Mouse (Mus musculus) thymus, adult 2 months (tissue): ENCODE measurements around the gene Fhdc1. TPM values are rescaled to one million over a fixed set of nuclear protein-coding genes. Genes with fewer than 3 reads are reported as not detected.

Experiments used
- DNase-seq: peaks from one replicate; pipeline ENCODE4 v3.0.0; 2021
- H3K27ac ChIP-seq: fragments of 200-500 bp; 2 replicates; pipeline ENCODE4 v1.5.1; 2012; ENCODE audit warnings: low read length, control low read depth; ENCODE audit not compliant: control insufficient read depth, insufficient read depth
- H3K27me3 ChIP-seq: fragments of 200-500 bp; 2 replicates; pipeline ENCODE4 v1.6.1; 2012; ENCODE audit warnings: mild to moderate bottlenecking, low read length, moderate library complexity, mixed read lengths; ENCODE audit not compliant: control insufficient read depth, insufficient read depth
- H3K36me3 ChIP-seq: fragments of 200-500 bp; 2 replicates; pipeline ENCODE4 v1.6.1; 2012; ENCODE audit warnings: mild to moderate bottlenecking, low read length, moderate library complexity; ENCODE audit not compliant: control insufficient read depth, insufficient read depth
- H3K4me1 ChIP-seq: fragments of 200-500 bp; replicated peaks from 2 replicates; pipeline ENCODE4 v1.6.1; 2012; ENCODE audit warnings: low read length; ENCODE audit not compliant: control insufficient read depth, insufficient read depth
- H3K4me3 ChIP-seq: fragments of 200-500 bp; 2 replicates; pipeline ENCODE4 v1.5.1; 2012; ENCODE audit warnings: mild to moderate bottlenecking, low read length, control low read depth, moderate library complexity; ENCODE audit not compliant: control insufficient read depth, insufficient read depth
- CTCF ChIP-seq: fragments of 200-500 bp; IDR thresholded peaks from 2 replicates; pipeline ENCODE4 v1.5.1; 2012; ENCODE audit warnings: mild to moderate bottlenecking, control low read depth, low read length, moderate library complexity, borderline replicate concordance; ENCODE audit not compliant: control insufficient read depth, poor library complexity, insufficient read depth; ENCODE audit errors: extremely low read depth
- POLR2A ChIP-seq: fragments of 200-500 bp; IDR thresholded peaks from 2 replicates; pipeline ENCODE4 v1.6.1; 2012; ENCODE audit warnings: mild to moderate bottlenecking, low read length, control low read depth, moderate library complexity; ENCODE audit not compliant: control insufficient read depth, poor library complexity, insufficient read depth; ENCODE audit errors: extremely low read depth
- WGBS: fragments of 180-500 bp; shearing (Covaris S2); methylation state at CpG from one replicate; pipeline ENCODE4 v1.1.7; 2018; 5-methylcytosine and 5-hydroxymethylcytosine counted together
- polyA plus RNA-seq: library from polyadenylated mRNA; depleted of rRNA; stranded (reverse); fragments of >200 nt; gene quantifications from 2 replicates; pipeline ENCODE4 v1.2.3, GENCODE M21; 2012

Gene Fhdc1
- polyA plus RNA-seq, 1 experiment = 0.49 TPM

DNA sequence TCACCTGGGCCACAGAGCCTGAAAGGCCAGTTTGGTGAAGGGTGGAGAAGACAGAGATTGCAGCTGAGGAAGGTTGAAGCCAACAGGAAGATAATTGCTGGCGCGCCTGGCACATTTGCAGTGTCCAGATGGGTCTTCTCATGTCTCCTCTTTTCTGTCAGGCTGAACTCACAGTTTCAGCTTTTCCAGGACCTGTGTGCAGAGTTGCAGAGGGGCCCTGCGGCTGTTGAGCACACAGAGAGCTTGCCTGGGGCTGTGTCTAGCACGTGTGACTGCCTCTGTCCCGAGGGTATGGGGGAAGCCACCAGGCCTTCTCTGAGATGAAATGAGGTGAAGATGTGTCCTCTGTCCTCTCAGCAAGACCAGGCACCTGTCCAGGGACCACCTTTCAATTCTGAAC, 49.0 kb downstream of the Fhdc1 start:
- no peak overlapping the region for H3K27ac ChIP-seq
- no peaks in the 10 kb centered on the region for H3K27me3 ChIP-seq
- H3K4me3 ChIP-seq = no peak overlapping the region
- 92% methylated on average over 5 of the region's 5 CpGs for WGBS
- H3K36me3 ChIP-seq = no peaks in the 10 kb centered on the region
- no peak for DNase-seq
- TF ChIP-seq POLR2A = no peak
- TF ChIP-seq CTCF = no peak
- H3K4me1 ChIP-seq = no peaks in the 10 kb centered on the region

DNA sequence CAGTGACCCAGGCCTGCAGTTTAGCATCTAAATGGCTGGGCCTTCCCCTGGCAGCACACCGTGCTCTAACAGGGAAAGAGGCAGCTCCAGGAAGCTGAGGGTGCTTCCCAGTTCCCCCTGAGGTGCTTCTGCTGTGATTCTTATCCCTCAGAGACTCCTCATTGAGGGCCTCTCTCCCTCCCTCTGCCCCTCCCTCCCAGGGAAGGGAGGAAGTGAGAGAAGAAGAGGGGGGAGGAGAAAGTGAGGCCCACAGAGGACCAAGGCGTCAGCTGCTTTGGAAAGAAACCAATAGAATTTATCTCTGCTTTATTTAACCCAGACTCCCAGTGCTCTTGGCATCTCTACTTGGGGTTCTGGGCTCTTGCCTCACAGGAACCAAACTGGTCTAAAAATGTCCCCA, 50.1 kb downstream of the Fhdc1 start:
- Histone ChIP-seq H3K4me3 (no peak overlapping the region), H3K36me3 (no peaks in the 10 kb centered on the region), H3K4me1 (no peaks in the 10 kb centered on the region), H3K27me3 (no peaks in the 10 kb centered on the region), H3K27ac (no peak overlapping the region)
- WGBS = 63% methylated on average over 2 of the region's 2 CpGs
- no peak for DNase-seq
- TF ChIP-seq POLR2A (no peak), CTCF (no peak)

DNA sequence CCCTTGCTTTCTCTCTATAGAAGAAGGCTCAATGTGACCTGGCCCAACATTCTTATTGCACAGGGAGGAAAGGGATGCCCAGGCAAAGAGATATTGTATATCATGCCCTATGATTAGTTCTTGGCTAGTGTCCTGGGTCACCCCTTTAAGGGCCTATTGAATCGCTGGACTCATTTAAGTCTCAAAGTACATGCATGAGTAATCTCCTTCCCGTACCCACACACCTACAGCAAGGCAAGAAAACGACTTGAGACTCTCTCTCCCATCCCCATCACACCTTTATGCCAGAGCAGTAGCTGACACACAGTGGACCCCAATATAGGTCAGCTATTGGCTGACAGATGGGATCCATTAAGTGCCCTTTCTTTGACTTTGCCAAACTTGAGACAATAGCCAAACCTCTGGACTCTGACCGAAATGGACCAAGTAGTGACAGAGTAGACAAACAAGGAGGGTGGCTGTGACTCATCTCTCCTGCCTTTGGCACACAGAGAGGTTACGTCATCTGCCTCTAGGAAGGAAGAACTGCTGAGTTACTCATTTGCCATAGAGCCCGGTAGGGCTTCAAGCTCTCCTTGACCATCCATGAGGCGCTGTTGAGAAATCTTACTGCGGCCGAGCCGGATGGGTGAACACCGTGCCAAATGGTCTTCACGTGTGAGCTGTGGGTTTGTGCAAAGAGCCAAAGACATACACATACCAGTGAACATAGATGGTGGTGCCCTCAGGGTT, 51.1 kb downstream of the Fhdc1 start:
- WGBS = 95% methylated on average over 12 of the region's 12 CpGs
- Histone ChIP-seq H3K27me3 (no peaks in the 10 kb centered on the region), H3K4me1 (no peaks in the 10 kb centered on the region), H3K27ac (no peak overlapping the region), H3K4me3 (no peak overlapping the region), H3K36me3 (no peaks in the 10 kb centered on the region)
- TF ChIP-seq POLR2A = no peak
- no peak for TF ChIP-seq CTCF
- DNase-seq = no peak

DNA sequence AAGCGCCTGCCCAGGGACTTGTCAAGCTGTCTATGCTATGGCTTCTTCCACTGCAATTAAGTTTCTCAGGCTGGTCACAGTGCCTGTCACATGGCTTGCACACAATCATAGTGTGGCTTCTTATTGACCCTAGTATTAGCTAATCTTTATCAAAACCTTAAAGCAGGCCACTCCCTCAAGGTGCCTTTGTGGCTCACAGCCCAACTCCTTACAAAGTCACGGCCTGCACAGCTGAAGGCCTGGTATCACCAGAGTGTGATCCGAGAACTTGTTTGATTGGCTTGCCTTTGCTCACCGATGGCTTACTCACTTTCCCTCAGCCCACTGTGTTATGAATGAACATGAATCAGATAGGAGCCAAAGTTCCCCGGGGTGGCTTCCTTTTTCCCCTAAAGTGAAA, 52.5 kb downstream of the Fhdc1 start:
- H3K27ac ChIP-seq = no peak overlapping the region
- H3K27me3 ChIP-seq = no peaks in the 10 kb centered on the region
- H3K4me1 ChIP-seq = no peaks in the 10 kb centered on the region
- H3K4me3 ChIP-seq = no peak overlapping the region
- WGBS = 71% methylated on average over 5 of the region's 5 CpGs
- no peak for DNase-seq
- no peak for TF ChIP-seq CTCF
- TF ChIP-seq POLR2A = no peak
- H3K36me3 ChIP-seq = no peaks in the 10 kb centered on the region

DNA sequence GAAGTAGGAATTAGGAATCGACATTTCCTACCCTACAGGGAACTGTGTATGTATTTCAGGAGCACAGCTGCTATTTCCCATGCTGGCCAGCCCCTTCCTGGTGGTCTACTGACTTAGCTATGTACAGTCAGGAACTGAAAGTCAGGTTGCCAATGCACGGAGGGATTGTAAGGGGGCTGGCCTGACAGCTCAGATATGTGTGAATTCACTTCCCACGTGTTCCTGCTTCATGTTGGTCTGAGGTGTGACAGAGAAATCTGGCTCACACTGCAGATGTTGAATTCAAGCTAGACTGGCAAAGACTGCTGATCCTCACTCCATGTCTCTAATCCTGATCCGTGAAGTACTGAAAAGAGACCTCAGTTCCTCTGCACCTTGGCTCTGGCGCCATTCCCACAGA, 57.9 kb downstream of the Fhdc1 start:
- H3K36me3 ChIP-seq = no peaks in the 10 kb centered on the region
- 79% methylated on average over 5 of the region's 5 CpGs for WGBS
- no peaks in the 10 kb centered on the region for H3K4me1 ChIP-seq
- TF ChIP-seq POLR2A (no peak), CTCF (no peak)
- H3K4me3 ChIP-seq = no peak overlapping the region
- H3K27me3 ChIP-seq = no peaks in the 10 kb centered on the region
- no peak for DNase-seq
- H3K27ac ChIP-seq = no peak overlapping the region

DNA sequence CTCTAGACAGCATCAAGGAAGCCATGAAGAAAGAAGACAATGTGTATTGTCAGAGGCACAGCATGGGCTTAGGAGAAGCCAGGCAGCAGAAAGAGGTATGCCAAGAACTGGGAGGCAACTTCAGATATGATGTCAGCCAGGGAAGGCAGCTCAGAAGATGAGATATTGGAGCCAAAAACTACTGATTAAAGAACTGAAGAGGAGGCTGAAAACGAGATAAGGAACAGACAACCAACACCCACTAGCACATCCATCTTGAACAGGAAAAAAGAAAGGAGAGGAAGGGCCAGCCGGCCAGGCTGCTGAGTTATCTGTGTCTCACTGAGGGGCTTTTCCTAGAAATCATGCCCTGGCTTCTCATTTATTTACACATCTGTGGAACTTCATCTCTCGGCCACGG, 66.4 kb downstream of the Fhdc1 start:
- WGBS = 83% methylated on average over 4 of the region's 4 CpGs
- DNase-seq = no peak
- TF ChIP-seq CTCF (no peak), POLR2A (no peak)
- H3K27ac ChIP-seq = no peak overlapping the region
- H3K36me3 ChIP-seq = no peaks in the 10 kb centered on the region
- no peaks in the 10 kb centered on the region for H3K4me1 ChIP-seq
- no peaks in the 10 kb centered on the region for H3K27me3 ChIP-seq
- no peak overlapping the region for H3K4me3 ChIP-seq

DNA sequence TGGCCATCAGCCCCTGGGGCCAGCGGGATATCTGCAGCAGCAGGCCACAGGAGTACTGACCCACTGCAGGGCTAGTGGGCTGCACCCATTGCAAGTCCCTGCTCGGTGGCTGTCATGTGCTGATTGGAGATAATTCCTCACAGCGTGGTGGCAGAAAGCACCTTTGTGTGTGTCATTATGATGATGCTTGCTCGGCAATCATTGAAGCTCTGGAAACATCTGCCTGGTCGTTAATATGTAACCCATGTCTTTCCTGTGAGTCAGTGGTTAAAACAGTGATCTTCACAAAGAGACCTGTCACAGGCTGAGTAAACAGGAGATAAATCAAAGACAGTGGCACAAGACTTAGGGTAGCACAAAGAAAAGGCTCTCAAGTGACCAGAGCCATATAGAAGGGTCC, 67.3 kb downstream of the Fhdc1 start:
- no peaks in the 10 kb centered on the region for H3K4me1 ChIP-seq
- H3K27me3 ChIP-seq = no peaks in the 10 kb centered on the region
- H3K36me3 ChIP-seq = no peaks in the 10 kb centered on the region
- DNase-seq = no peak
- WGBS = 74% methylated on average over 5 of the region's 5 CpGs
- H3K4me3 ChIP-seq = no peak overlapping the region
- no peak overlapping the region for H3K27ac ChIP-seq
- TF ChIP-seq POLR2A (no peak), CTCF (no peak)
